Mouse (Mus musculus): ENCODE results near the gene Gltpd2.

Gltpd2 gene

GRCm38 (mm10) chr11:70532839-70533238, 13.8 kb downstream of the Gltpd2 start, which contains the start of gene Gm40193:
Gm40193 (minus strand) TSS chr11:70532939.
- POLR2A ChIA-PET = interaction anchor here in 1 of 4 experiments (0.7 to 2.0 kb wide), 2 partner anchors 13 to 18 kb away, joined by 3 to 6 read pairs; no protein-coding TSS in a partner anchor
- CTCF ChIA-PET = no interaction called here

GRCm38 (mm10) chr11:70539423-70539822, 20.4 kb downstream of the Gltpd2 start:
- ChIA-PET CTCF (interaction anchor here in 3 of 4 experiments (0.6 to 2.2 kb wide), 5 partner anchors 12 to 107 kb away, joined by 3 to 6 read pairs (median 3); partner anchors contain the start of gene Arrb2 (in 1 of the 3)), POLR2A (interaction anchor here in 3 of 4 experiments (0.9 to 2.3 kb wide), 12 partner anchors 12 to 480 kb away, joined by 3 to 16 read pairs (median 4); partner anchors contain the start of genes Psmb6 (in 3 of the 3), 4930544D05Rik (in 1 of the 3), Mis12 (in 1 of the 3) and Pelp1 (in 1 of the 3))

- ChIA-PET POLR2A (interaction anchor here in 3 of 4 experiments (0.6 to 2.3 kb wide), 22 partner anchors 9 to 479 kb away, joined by 3 to 16 read pairs (median 4); partner anchors contain the start of genes Psmb6 (in 2 of the 3), 4930544D05Rik (in 1 of the 3), Arrb2 (in 1 of the 3) and Gltpd2 (in 1 of the 3)), CTCF (interaction anchor here in 3 of 4 experiments (0.6 to 2.2 kb wide), 11 partner anchors 11 to 525 kb away, joined by 3 to 6 read pairs (median 3); partner anchors contain the start of genes Psmb6 (in 2 of the 3) and Arrb2 (in 1 of the 3))
Measured at GRCm38 (mm10) chr11:70539877-70540587, 21.0 kb downstream of the Gltpd2 start, which contains the start of gene Pld2. Pld2 (plus strand) TSS chr11:70540064.

DNA sequence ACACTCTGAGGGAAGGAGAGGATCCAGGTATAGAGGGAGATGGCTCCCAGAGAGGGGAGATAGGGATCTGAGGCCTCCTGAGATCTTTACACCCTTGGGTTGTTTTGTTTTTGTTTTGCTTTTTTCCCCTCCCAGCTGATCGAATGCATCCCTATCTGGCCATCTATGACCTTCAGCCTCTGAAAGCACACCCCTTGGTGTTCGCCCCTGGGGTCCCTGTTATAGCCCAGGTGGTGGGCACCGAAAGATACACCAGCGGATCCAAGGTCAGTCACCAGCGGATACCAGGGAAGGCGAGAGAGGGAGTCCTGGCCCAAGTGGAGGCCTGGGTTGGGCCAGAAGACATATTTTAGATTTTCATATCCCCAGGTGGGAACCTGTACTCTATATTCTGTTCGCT, 21.9 kb downstream of the Gltpd2 start:
- ChIA-PET POLR2A (interaction anchor here in 2 of 4 experiments (1.1 to 2.3 kb wide), 9 partner anchors 14 to 128 kb away, joined by 3 to 6 read pairs (median 3); partner anchors contain the start of genes 4930544D05Rik (in 1 of the 2) and Gltpd2 (in 1 of the 2)), CTCF (interaction anchor here in 2 of 4 experiments (1.0 to 2.2 kb wide), 6 partner anchors 15 to 109 kb away, joined by 3 to 6 read pairs (median 3); partner anchors contain the start of genes Psmb6 (in 2 of the 2) and Arrb2 (in 1 of the 2))

- ChIA-PET POLR2A (interaction anchor here in 2 of 4 experiments (1.5 to 1.6 kb wide), 3 partner anchors 15 to 19 kb away, joined by 3 to 5 read pairs (median 3); no protein-coding TSS in a partner anchor), CTCF (no interaction called here)
Measured at GRCm38 (mm10) chr11:70541415-70541814, 22.4 kb downstream of the Gltpd2 start.

GRCm38 (mm10) chr11:70544496-70544895, 25.5 kb downstream of the Gltpd2 start:
- CTCF ChIA-PET = no interaction called here
- POLR2A ChIA-PET = interaction anchor here in 1 of 4 experiments (0.8 kb wide), 1 partner anchor 122 kb away, joined by 3 read pairs; no protein-coding TSS in a partner anchor

- ChIA-PET POLR2A (interaction anchor here in 3 of 4 experiments (0.6 to 1.8 kb wide), 3 partner anchors 13 to 139 kb away, joined by 3 to 5 read pairs (median 4); partner anchors contain the start of gene Psmb6 (in 1 of the 3)), CTCF (interaction anchor here in 2 of 4 experiments (0.6 to 1.4 kb wide), 2 partner anchors 10 to 119 kb away, joined by 4 read pairs; no protein-coding TSS in a partner anchor)
Measured at GRCm38 (mm10) chr11:70551526-70551925, 32.5 kb downstream of the Gltpd2 start.

DNA sequence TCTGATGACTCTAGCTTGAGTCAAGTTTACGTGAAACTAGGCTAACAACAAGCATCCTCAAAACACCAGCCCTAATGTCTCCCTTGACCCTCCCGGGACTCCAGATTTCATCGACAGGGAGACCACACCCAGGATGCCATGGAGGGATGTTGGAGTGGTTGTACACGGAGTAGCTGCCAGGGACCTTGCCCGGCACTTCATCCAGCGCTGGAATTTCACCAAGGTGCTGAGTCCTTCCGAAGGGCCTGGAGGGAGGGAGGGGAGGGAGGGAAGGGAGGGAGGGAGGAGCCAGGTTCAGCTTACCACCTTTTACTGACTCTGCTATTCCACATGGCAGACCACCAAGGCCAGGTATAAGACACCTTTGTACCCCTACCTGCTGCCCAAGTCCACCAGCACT, 34.9 kb downstream of the Gltpd2 start:
- ChIA-PET POLR2A (no interaction called here), CTCF (interaction anchor here in 1 of 4 experiments (0.7 to 1.7 kb wide), 2 partner anchors 9 to 55 kb away, joined by 3 to 5 read pairs; no protein-coding TSS in a partner anchor)

DNA sequence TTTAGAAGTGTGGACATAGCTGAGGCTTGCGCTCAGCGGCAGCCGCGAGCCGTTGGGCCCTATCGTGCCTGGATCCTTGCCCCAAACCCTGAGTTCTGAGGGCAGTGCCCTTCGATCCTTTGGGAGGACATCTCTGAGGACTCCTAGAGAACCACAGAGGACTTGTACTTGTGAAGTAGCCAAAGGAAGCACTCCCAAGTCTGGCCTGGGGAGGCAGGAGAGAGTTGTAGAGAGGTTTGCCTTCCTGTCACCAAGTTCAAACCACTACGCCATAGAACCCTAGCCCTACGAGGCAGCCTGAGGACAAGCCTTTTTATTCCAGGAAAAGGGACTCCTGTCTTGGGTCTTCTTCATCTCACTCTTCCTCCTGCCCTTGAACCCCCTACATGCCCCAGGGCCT, 38.5 kb downstream of the Gltpd2 start:
- CTCF ChIA-PET = no interaction called here
- POLR2A ChIA-PET = no interaction called here

- POLR2A ChIA-PET = interaction anchor here in 2 of 4 experiments (0.6 to 1.7 kb wide), 7 partner anchors 12 to 130 kb away, joined by 3 to 7 read pairs (median 4); partner anchors contain the start of genes Psmb6 (in 2 of the 2), Arrb2 (in 1 of the 2) and Rnf167 (in 1 of the 2)
- CTCF ChIA-PET = interaction anchor here in 1 of 4 experiments (1.1 kb wide), 1 partner anchor 11 kb away, joined by 4 read pairs; no protein-coding TSS in a partner anchor
Measured at GRCm38 (mm10) chr11:70561937-70562286, 42.9 kb downstream of the Gltpd2 start.

GRCm38 (mm10) chr11:70562287-70562994, 43.4 kb downstream of the Gltpd2 start, which contains the start of gene Mink1:
Mink1 (plus strand) TSS chr11:70562881.
- POLR2A ChIA-PET = interaction anchor here in 2 of 4 experiments (0.9 to 1.7 kb wide), 6 partner anchors 12 to 130 kb away, joined by 3 to 7 read pairs (median 5); partner anchors contain the start of genes Psmb6 (in 2 of the 2) and Arrb2 (in 1 of the 2)
- CTCF ChIA-PET = interaction anchor here in 1 of 4 experiments (1.1 kb wide), 1 partner anchor 12 kb away, joined by 4 read pairs; no protein-coding TSS in a partner anchor

DNA sequence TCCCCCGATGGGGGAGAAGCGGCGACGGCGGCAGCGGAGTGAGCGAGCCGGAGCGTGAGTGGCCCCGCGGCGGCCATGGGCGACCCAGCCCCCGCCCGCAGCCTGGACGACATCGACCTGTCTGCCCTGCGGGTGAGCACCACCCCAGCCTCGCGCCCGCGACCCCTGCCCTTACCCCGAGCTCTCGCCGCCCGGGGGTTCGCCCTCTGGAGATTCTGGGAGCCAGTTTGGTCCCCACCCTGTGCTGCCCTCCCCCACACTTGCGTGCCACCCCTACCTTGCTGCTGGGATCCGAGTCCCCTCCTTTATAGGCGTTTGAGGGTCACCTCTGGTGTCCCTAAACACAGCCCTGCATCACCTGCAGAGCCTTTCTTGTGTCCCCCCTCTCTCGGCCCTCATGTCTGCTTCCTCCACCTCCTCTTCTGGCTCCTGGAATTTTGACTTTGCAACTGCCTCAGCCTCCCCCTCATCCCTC, 44.0 kb downstream of the Gltpd2 start:
- ChIA-PET POLR2A (interaction anchor here in 1 of 4 experiments (1.4 to 1.6 kb wide), 3 partner anchors 23 to 42 kb away, joined by 3 to 6 read pairs (median 4); partner anchors contain the start of genes Pld2 and Psmb6), CTCF (interaction anchor here in 1 of 4 experiments (0.5 kb wide), 1 partner anchor 9 kb away, joined by 3 read pairs; no protein-coding TSS in a partner anchor)

DNA sequence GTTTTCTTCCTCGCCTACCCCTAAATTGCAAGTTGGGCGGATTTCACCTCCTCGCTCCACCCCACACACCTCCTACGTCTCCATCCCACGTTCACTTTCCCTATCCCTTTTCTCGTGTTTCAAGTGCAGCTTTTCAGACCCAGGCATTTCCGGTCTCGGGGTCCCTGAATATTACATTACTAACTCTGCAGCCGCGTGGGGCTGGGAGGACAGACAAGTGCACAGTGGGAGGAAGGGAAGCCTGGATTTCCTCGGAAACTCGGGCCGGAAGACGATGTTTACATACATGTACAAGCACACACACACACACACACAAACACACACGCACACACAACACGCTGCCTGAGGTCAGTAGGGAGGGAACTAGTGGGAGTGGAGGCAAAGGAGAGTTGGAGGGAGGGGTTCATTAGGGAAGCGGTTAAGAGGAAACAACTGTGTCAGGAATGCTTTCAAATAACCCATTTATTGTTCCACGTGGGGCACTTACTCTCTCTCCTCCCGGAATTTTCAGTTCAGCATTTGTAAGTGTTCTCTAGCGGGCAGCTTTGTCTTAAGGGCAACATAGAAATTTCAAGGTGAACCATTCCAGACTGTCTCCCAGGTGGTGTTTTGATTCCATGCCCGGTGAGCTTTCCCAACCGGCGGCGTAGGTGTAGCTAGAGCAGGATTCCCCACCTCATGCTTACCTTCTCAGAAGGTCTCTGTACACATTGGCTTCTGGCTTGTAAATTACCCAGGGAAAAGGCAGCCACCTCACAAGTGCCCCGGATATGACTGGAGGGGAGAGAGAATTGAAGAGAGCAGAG, 44.7 kb downstream of the Gltpd2 start:
- ChIA-PET POLR2A (interaction anchor here in 3 of 4 experiments (0.6 to 1.7 kb wide), 7 partner anchors 24 to 168 kb away, joined by 3 to 9 read pairs (median 4); partner anchors contain the start of genes Psmb6 (in 2 of the 3) and Pld2 (in 1 of the 3)), CTCF (interaction anchor here in 2 of 4 experiments (0.5 kb wide), 2 partner anchors 10 to 101 kb away, joined by 3 to 4 read pairs; no protein-coding TSS in a partner anchor)

- ChIA-PET CTCF (interaction anchor here in 1 of 4 experiments (1.4 kb wide), 1 partner anchor 213 kb away, joined by 3 read pairs; no protein-coding TSS in a partner anchor), POLR2A (interaction anchor here in 3 of 4 experiments (0.6 to 1.8 kb wide), 6 partner anchors 24 to 169 kb away, joined by 3 to 9 read pairs (median 4); partner anchors contain the start of genes Psmb6 (in 2 of the 3) and Pld2 (in 1 of the 3))
Measured at GRCm38 (mm10) chr11:70564276-70564873, 45.4 kb downstream of the Gltpd2 start.

GRCm38 (mm10) chr11:70566586-70566985, 47.6 kb downstream of the Gltpd2 start:
- ChIA-PET CTCF (interaction anchor here in 2 of 4 experiments (0.6 to 2.6 kb wide), 3 partner anchors 39 to 42 kb away, joined by 3 to 7 read pairs (median 3); no protein-coding TSS in a partner anchor), POLR2A (interaction anchor here in 2 of 4 experiments (1.1 to 1.8 kb wide), 4 partner anchors 31 to 200 kb away, joined by 3 to 7 read pairs (median 4); partner anchors contain the start of gene Psmb6 (in 2 of the 2))
